Comparison of ENCODE assay signal across 1 mouse cellular context in the genomic region with DNA sequence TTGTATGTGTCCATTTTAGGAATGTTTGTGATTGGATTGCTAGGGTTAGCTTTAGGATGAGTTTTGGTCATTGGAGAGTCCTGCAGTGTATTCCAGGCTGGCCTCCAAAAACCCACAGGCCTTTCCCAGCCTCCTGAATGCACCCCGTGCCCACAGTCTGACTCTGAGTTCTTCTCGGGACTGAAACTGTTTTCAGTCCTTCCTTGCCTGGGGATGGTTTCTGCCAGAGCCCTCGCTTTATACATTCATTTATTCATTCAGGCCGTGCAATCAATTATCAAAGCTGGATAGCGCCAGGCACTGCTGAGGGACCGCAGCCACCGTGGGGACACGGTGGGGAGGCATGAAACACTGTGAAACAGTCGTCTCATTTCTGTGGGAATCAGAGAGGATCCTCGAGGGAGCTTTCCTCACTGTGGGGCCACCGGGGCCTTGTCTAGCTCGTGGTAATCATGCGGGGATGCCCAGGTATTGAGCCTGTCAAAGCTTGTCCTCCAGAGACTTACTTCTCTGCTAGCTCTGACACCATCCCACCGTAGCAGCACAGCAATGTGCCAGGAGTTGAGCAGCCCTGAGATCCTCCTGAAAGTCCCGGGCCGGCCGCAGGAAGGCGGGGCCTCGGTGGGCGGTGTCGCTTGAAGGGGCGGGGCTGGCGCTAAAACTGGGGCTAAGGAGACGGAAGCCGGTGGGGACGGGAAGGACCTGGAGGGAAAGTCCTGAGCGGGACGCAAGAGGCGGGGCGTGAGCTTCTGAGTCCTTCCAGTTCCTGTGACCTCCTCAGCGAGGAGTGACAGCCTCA.
TF ChIP-seq lines count a peak whose summit lies in the region.

No protein-coding gene starts in this region.

TF ChIP-seq in C2C12, 6 proteins besides CTCF, POLR2A, EP300 and RAD21:
- TF ChIP-seq MYOG (IDR thresholded peaks at IDR 0.05; ENCODE audit: control insufficient read depth, extremely low read depth, insufficient read length) = no peak
- TF ChIP-seq USF1 (IDR thresholded peaks at IDR 0.05; ENCODE audit: low read depth) = no peak
- no peak for TF ChIP-seq FOSL1 (IDR thresholded peaks at IDR 0.05; ENCODE audit: insufficient read depth, low read length, poor library complexity, severe bottlenecking)
- no peak for TF ChIP-seq CEBPB (IDR thresholded peaks at IDR 0.05; ENCODE audit: low read depth)
- no peak for TF ChIP-seq MYOD1 (IDR thresholded peaks at IDR 0.05; ENCODE audit: control insufficient read depth, insufficient read length, low read depth)
- no peak for TF ChIP-seq MAX (IDR thresholded peaks at IDR 0.05)
